Mouse (Mus musculus): Measurements from ENCODE around the gene Cpsf4.

- TF ChIP-seq CTCF (IDR thresholded peaks at IDR 0.05; ENCODE audit: extremely low read depth, insufficient read length, insufficient replicate concordance, low read depth, low read length) (no peak), POLR2A (IDR thresholded peaks at IDR 0.05; ENCODE audit: low read depth, low read length) (no peak)
Measured at GRCm38 (mm10) chr5:145207954-145208353, 40.9 kb downstream of the Cpsf4 start.
